Mouse (Mus musculus) bone marrow macrophage, adult 2 months (primary cell): ENCODE data around the gene Cenpu. TPM values are rescaled to one million over a fixed set of nuclear protein-coding genes. Genes with fewer than 3 reads are reported as not detected.

Source experiments
- H3K27ac ChIP-seq: 2 replicates; pipeline ENCODE4 v1.5.1; 2012; ENCODE audit warnings: low read depth, low read length; ENCODE audit not compliant: insufficient read depth
- H3K4me1 ChIP-seq: 2 replicates; pipeline ENCODE4 v1.6.1; 2012; ENCODE audit warnings: low read length; ENCODE audit not compliant: control insufficient read depth, insufficient read depth
- H3K4me3 ChIP-seq: 2 replicates; pipeline ENCODE4 v1.5.1; 2012; ENCODE audit warnings: mild to moderate bottlenecking, low read length, moderate library complexity; ENCODE audit not compliant: insufficient read depth
- CTCF ChIP-seq: IDR thresholded peaks from 2 replicates; pipeline ENCODE4 v1.5.1; 2012; ENCODE audit warnings: low read depth, mild to moderate bottlenecking, low read length, moderate library complexity
- POLR2A ChIP-seq: IDR thresholded peaks from 2 replicates; pipeline ENCODE4 v1.6.1; 2012; ENCODE audit warnings: mild to moderate bottlenecking, low read depth, low read length, borderline replicate concordance
- polyA plus RNA-seq: library from polyadenylated mRNA; stranded (reverse); fragments of >200 nt; gene quantifications from 2 replicates; pipeline ENCODE4 v1.2.4, GENCODE M21; 2012; ENCODE audit not compliant: missing spikeins, insufficient read depth, insufficient read length

Cenpu gene
- polyA plus RNA-seq, 1 experiment: 15.1 TPM

GRCm38 (mm10) chr8:46520667-46521066 lies 31.2 kb upstream of the Cenpu start:
- Histone ChIP-seq H3K4me1 (peaks cover 5% of the 10 kb centered on the region; the same call in 1 of the 2 replicates), H3K4me3 (no peak overlapping the region), H3K27ac (no peak overlapping the region)
- TF ChIP-seq CTCF: no peak
- no peak for TF ChIP-seq POLR2A

DNA sequence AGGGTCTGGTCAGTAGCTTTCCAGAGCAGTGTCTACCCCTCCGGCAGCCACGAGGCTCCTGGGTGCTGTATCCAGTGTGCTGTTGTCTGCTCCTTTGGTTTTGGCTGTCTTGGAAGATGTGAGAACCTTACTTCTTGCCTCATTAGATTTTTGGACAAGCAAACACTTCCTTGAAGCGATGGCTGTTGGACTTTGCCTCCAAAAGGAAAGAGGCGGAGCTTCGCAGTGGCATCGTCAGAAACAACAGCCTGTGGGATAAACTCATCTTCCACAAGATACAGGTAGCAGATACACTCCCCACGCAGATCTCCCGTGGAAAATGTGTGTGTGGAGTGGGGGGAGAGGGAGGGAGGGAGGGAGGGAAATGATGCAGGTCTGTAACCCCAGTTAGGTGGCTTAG lies 25.7 kb upstream of the Cenpu start:
- no peak overlapping the region for H3K27ac ChIP-seq

GRCm38 (mm10) chr8:46526821-46527220 lies 25.0 kb upstream of the Cenpu start:
- TF ChIP-seq CTCF: no peak
- TF ChIP-seq POLR2A: no peak
- H3K4me3 ChIP-seq: no peak overlapping the region
- H3K27ac ChIP-seq: no peak overlapping the region
- H3K4me1 ChIP-seq: no peaks in the 10 kb centered on the region

More for the DNA sequence above, 25.7 kb upstream of the Cenpu start:
- H3K4me3 ChIP-seq: no peak overlapping the region
- no peak for TF ChIP-seq POLR2A
- no peak for TF ChIP-seq CTCF
- H3K4me1 ChIP-seq: no peaks in the 10 kb centered on the region

- H3K4me3 ChIP-seq: no peak overlapping the region
- H3K4me1 ChIP-seq: no peaks in the 10 kb centered on the region
- TF ChIP-seq POLR2A: no peak
- TF ChIP-seq CTCF: no peak
Measured at GRCm38 (mm10) chr8:46529508-46529907, 22.3 kb upstream of the Cenpu start.

DNA sequence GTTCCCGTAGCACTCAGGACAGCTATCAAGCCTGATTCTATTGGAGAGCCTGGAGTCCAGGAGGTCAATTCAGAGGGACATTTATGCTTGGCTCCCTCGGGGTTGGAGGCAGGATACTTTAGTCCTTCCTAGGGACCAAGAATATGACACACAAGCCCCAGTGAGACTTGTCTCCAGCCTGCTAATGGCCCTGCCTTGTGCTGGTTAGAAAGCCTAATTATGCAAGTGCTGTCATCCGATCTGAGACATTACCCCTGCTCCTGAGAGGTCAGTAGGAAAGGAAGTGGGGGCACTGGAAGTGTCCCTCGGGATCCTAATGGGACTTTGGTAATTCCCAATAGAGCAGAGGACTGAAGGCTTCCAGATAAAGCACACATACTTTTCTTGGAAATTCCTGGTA lies 21.3 kb upstream of the Cenpu start:
- no peaks in the 10 kb centered on the region for H3K4me1 ChIP-seq
- H3K27ac ChIP-seq: no peak overlapping the region
- no peak for TF ChIP-seq CTCF
- no peak overlapping the region for H3K4me3 ChIP-seq

More at GRCm38 (mm10) chr8:46529508-46529907, 22.3 kb upstream of the Cenpu start:
- no peak overlapping the region for H3K27ac ChIP-seq

DNA sequence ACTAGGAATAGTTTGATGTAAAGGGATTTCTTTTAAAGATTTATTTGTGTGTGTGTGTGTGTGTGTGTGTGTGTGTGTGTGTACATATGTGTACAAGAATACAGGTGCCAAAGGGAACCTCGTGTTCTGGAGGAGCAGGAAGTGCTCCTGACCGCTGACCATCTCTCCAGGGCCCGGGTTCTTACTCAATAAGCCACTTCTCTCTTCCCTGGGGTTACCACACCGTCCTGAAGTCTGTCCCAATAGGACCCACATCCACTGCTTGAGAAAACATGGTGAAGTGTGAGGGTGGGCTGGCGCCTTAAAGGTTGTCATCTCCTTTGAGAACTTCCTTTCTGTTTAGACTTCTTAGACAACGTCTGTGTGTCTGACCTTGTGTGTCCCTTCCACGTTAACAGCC lies 17.9 kb upstream of the Cenpu start:
- H3K4me3 ChIP-seq: no peak overlapping the region
- no peak overlapping the region for H3K27ac ChIP-seq
- TF ChIP-seq POLR2A (no peak), CTCF (no peak)
- H3K4me1 ChIP-seq: no peaks in the 10 kb centered on the region

- TF ChIP-seq POLR2A (no peak), CTCF (no peak)
- no peaks in the 10 kb centered on the region for H3K4me1 ChIP-seq
- H3K4me3 ChIP-seq: no peak overlapping the region
- H3K27ac ChIP-seq: no peak overlapping the region
Measured at GRCm38 (mm10) chr8:46539701-46540100, 12.1 kb upstream of the Cenpu start.

DNA sequence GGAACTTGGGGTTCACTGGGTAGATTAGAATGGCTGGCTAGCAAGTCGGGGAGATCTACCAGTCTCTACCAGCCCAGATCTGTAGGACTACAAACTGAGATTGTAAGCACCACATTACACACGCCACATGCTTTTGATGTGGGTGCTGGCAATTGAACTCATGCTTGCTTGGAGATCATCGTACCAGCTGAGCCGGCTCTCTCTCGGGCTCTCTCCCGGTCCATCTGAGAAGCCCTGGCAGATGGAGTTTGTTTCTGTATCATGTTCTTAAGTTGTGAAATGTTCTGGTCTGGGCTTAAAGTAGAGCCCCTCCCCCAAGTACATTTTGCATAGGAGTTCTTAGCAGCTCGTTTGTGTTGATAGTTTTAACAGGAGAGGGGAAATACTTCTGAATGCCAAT lies 8.6 kb upstream of the Cenpu start:
- no peak overlapping the region for H3K4me3 ChIP-seq
- H3K27ac ChIP-seq: no peak overlapping the region
- H3K4me1 ChIP-seq: no peaks in the 10 kb centered on the region
- TF ChIP-seq CTCF: no peak
- TF ChIP-seq POLR2A: no peak

DNA sequence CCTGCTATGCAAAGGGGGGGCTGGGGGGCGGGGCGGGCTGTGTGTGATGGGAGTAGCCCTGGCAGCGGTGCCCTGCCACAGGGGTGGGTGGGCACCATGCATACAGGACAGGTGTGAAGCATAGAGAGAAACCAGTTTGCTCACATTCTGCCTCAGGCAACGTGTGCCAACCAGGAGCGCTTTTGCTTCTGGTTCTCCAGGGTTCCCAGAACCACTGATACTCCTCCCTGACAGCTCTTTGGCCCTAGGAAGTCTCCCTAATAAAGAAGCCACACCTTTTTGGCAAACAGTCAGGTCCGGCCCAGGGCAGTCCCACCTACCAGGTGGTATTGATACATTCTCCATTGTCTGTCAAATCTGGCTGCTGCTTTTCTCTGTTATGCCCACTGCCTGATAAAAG lies 8.2 kb upstream of the Cenpu start:
- Histone ChIP-seq H3K4me3 (no peak overlapping the region), H3K27ac (no peak overlapping the region), H3K4me1 (no peaks in the 10 kb centered on the region)
- TF ChIP-seq CTCF: no peak
- no peak for TF ChIP-seq POLR2A

- Histone ChIP-seq H3K27ac (no peak overlapping the region), H3K4me3 (no peak overlapping the region), H3K4me1 (no peaks in the 10 kb centered on the region)
- TF ChIP-seq CTCF: no peak
- TF ChIP-seq POLR2A: no peak
Measured at GRCm38 (mm10) chr8:46545854-46546253, 6.0 kb upstream of the Cenpu start.

- no peak for TF ChIP-seq CTCF
- TF ChIP-seq POLR2A: no peak
- H3K4me1 ChIP-seq: peaks cover 2% of the 10 kb centered on the region; the same call in 1 of the 2 replicates
- no peak overlapping the region for H3K4me3 ChIP-seq
- no peak overlapping the region for H3K27ac ChIP-seq
Measured at GRCm38 (mm10) chr8:46546431-46547176, 5.2 kb upstream of the Cenpu start.
